Mouse (Mus musculus): ENCODE measurements around the gene Pramel6. TPM values are rescaled to one million over a fixed set of nuclear protein-coding genes. Genes with fewer than 3 reads are reported as not detected.
"Not testable (repeated sequence)": the region's sequence is repeated elsewhere in the genome, so short reads cannot be mapped to it uniquely, and the experiment has no call there.

Gene Pramel6
- not detected in 2 replicates for polyA plus RNA-seq (2012; rRNA removed)

DNA sequence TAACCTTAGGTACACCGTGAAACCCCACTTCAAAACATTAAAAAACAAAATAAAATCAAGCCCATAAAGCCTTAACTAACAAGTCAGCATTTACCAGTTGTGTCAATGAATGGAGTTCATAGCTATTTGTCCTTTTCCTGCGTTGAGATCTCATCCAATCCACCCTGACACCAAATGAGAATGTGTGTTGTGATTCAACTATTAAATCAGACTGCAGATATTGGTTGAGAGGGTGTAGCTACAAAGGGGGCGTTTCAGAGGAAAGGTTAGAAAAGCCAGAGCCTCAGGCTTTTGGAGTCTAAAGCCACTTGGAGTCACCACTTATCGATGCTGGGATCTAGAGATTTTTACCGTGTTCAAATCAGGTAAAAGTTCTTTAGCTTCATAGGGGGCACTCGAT is at the start of gene Pramel6:
TSS of gene Pramel6 (plus strand) at position 301 of the 400 bp plus-strand sequence.
- TF ChIP-seq POLR2A (IDR thresholded peaks at IDR 0.05; ENCODE audit: extremely low read depth, insufficient read depth, low read length) (no peak), CTCF (IDR thresholded peaks at IDR 0.05; ENCODE audit: extremely low read depth, insufficient read depth, low read length) (no peak)
- Histone ChIP-seq H3K27ac (ENCODE audit: insufficient read depth, low read length) (no peak within 1 kb of the TSS), H3K4me3 (ENCODE audit: insufficient read depth, low read length) (no peak within 1 kb of the TSS), H3K4me1 (ENCODE audit: control insufficient read depth, insufficient read depth, low read length) (no peaks in the 10 kb centered on the region)

- Histone ChIP-seq H3K4me3 (ENCODE audit: insufficient read depth, low read length) (no peak overlapping the region), H3K27ac (ENCODE audit: insufficient read depth, low read length) (no peak overlapping the region), H3K4me1 (ENCODE audit: control insufficient read depth, insufficient read depth, low read length) (no peaks in the 10 kb centered on the region)
- TF ChIP-seq POLR2A (IDR thresholded peaks at IDR 0.05; ENCODE audit: extremely low read depth, insufficient read depth, low read length) (no peak), CTCF (IDR thresholded peaks at IDR 0.05; ENCODE audit: extremely low read depth, insufficient read depth, low read length) (no peak)
These were observed 44.6 kb upstream of the Pramel6 start for GRCm38 (mm10) chr2:87461769-87462168.

GRCm38 (mm10) chr2:87480207-87480606 is 26.2 kb upstream of the Pramel6 start:
- H3K4me3 ChIP-seq (ENCODE audit: insufficient read depth, low read length) = no peak overlapping the region

GRCm38 (mm10) chr2:87481158-87481557 is 25.2 kb upstream of the Pramel6 start:
- Histone ChIP-seq H3K27ac (ENCODE audit: insufficient read depth, low read length) (no peak overlapping the region), H3K4me1 (ENCODE audit: control insufficient read depth, insufficient read depth, low read length) (no peaks in the 10 kb centered on the region), H3K4me3 (ENCODE audit: insufficient read depth, low read length) (no peak overlapping the region)
- TF ChIP-seq POLR2A (IDR thresholded peaks at IDR 0.05; ENCODE audit: extremely low read depth, insufficient read depth, low read length) (no peak), CTCF (IDR thresholded peaks at IDR 0.05; ENCODE audit: extremely low read depth, insufficient read depth, low read length) (no peak)

More at GRCm38 (mm10) chr2:87480207-87480606, 26.2 kb upstream of the Pramel6 start:
- H3K27ac ChIP-seq (ENCODE audit: insufficient read depth, low read length) = no peak overlapping the region
- TF ChIP-seq CTCF (IDR thresholded peaks at IDR 0.05; ENCODE audit: extremely low read depth, insufficient read depth, low read length) (0 out of 2 replicates have a peak, but pooled peaks have one; percentile 1), POLR2A (IDR thresholded peaks at IDR 0.05; ENCODE audit: extremely low read depth, insufficient read depth, low read length) (no peak)
- no peaks in the 10 kb centered on the region for H3K4me1 ChIP-seq (ENCODE audit: control insufficient read depth, insufficient read depth, low read length)

DNA sequence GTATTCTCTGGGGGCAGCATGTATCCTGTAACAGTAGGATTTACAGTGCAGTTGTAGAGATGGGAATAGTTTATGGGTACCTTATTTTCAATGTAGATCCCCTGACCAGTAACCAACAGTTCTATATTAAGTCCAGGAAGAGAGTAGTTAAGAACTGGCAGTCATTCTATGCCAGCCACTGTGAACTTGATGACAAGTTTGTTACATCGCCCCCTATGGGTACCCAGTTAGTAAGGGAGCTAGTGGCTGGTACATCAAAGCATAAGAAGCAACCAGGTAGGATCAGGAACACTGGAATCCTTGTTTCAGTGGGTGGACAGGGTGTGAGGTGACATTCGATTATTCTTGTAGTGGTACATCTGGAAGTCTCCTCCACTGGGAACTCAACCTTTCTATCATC is 24.1 kb upstream of the Pramel6 start:
- TF ChIP-seq CTCF (IDR thresholded peaks at IDR 0.05; ENCODE audit: extremely low read depth, insufficient read depth, low read length) (no peak), POLR2A (IDR thresholded peaks at IDR 0.05; ENCODE audit: extremely low read depth, insufficient read depth, low read length) (no peak)
- Histone ChIP-seq H3K4me1 (ENCODE audit: control insufficient read depth, insufficient read depth, low read length) (no peaks in the 10 kb centered on the region), H3K27ac (ENCODE audit: insufficient read depth, low read length) (no peak overlapping the region), H3K4me3 (ENCODE audit: insufficient read depth, low read length) (no peak overlapping the region)

- H3K4me1 ChIP-seq (ENCODE audit: control insufficient read depth, insufficient read depth, low read length); H3K27ac ChIP-seq (ENCODE audit: insufficient read depth, low read length); H3K4me3 ChIP-seq (ENCODE audit: insufficient read depth, low read length): not testable (repeated sequence)
These were observed 9.4 kb upstream of the Pramel6 start, which contains the start of gene Pramel7 for GRCm38 (mm10) chr2:87496993-87497392. Pramel7 (minus strand) TSS chr2:87497093.

- no peak overlapping the region for H3K27ac ChIP-seq (ENCODE audit: insufficient read depth, low read length)
- TF ChIP-seq POLR2A (IDR thresholded peaks at IDR 0.05; ENCODE audit: extremely low read depth, insufficient read depth, low read length) (no peak), CTCF (IDR thresholded peaks at IDR 0.05; ENCODE audit: extremely low read depth, insufficient read depth, low read length) (no peak)
- H3K4me3 ChIP-seq (ENCODE audit: insufficient read depth, low read length) = no peak overlapping the region
These were observed 8.7 kb downstream of the Pramel6 start for GRCm38 (mm10) chr2:87515046-87515445.

DNA sequence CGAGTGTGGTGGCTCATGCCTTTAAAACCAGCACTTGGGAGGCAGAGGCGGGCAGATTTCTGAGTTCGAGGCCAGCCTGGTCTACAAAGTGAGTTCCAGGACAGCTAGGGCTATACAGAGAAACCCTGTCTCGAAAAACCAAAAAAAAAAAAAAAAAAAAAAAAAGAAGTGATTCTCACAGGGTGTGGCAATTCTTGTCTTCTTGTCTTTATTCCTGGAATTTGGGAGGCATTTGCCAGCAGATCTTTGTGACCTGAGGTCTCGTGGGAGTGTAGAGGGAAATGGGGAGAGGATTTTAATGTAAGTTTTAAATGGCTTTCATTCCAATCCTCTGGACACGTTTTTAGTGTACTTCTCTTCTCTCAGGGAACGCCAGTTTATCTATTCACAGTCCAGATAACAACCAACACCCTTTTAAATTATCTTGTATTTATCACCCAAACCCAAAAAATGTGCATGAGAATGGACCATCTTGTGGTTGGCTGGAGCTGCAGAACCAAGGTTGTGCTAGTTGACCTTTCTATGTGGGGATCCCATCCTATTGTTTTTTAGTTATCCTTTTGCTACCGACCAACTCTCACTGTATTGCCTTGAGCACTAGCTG is 9.2 kb downstream of the Pramel6 start:
- Histone ChIP-seq H3K27ac (ENCODE audit: insufficient read depth, low read length) (no peak overlapping the region), H3K4me3 (ENCODE audit: insufficient read depth, low read length) (no peak overlapping the region), H3K4me1 (ENCODE audit: control insufficient read depth, insufficient read depth, low read length) (no peaks in the 10 kb centered on the region)
- no peak for TF ChIP-seq POLR2A (IDR thresholded peaks at IDR 0.05; ENCODE audit: extremely low read depth, insufficient read depth, low read length)
- no peak for TF ChIP-seq CTCF (IDR thresholded peaks at IDR 0.05; ENCODE audit: extremely low read depth, insufficient read depth, low read length)

More at GRCm38 (mm10) chr2:87515046-87515445, 8.7 kb downstream of the Pramel6 start:
- no peaks in the 10 kb centered on the region for H3K4me1 ChIP-seq (ENCODE audit: control insufficient read depth, insufficient read depth, low read length)

DNA sequence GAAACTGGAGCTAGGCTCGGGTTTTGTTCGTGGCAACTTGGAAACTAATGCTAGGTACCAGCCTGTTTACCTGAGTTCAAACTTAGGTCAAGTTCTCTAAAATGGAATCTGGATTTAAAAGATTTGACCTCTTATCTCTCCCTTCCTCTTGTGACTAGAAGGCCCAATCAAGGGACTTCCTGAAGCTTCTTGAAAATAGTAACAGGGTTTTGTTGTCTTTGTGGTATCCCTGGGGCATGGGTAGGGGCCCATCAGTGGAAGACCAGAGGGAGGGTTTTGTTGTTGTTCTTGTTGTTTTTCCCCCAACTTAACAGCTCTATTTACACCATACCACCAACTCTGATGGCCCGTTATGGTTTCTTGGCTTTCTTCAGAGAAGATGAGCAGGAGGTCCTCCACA is 10.2 kb downstream of the Pramel6 start:
- TF ChIP-seq CTCF (IDR thresholded peaks at IDR 0.05; ENCODE audit: extremely low read depth, insufficient read depth, low read length) (no peak), POLR2A (IDR thresholded peaks at IDR 0.05; ENCODE audit: extremely low read depth, insufficient read depth, low read length) (no peak)
- Histone ChIP-seq H3K4me3 (ENCODE audit: insufficient read depth, low read length) (no peak overlapping the region), H3K27ac (ENCODE audit: insufficient read depth, low read length) (no peak overlapping the region), H3K4me1 (ENCODE audit: control insufficient read depth, insufficient read depth, low read length) (no peaks in the 10 kb centered on the region)

DNA sequence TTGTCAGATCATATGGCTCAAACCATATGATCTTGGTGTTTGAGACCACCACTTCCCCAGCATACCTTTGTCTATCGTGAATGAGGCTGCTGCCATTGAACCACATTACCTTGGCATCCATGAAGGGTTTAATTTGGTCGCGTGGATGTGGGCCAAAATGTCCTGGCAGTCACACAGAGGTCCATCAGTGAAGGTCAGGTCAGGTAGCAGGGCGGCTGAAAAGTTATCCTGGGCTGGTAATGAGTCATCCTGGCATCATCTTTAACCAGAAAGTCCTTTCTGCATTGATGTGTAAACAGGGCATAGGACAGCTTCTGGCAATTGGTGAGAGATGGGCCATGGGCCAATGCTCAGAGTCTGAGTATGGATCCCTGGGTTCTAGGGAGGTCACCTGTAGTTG is 14.3 kb downstream of the Pramel6 start:
- Histone ChIP-seq H3K4me3 (ENCODE audit: insufficient read depth, low read length) (no peak overlapping the region), H3K27ac (ENCODE audit: insufficient read depth, low read length) (no peak overlapping the region), H3K4me1 (ENCODE audit: control insufficient read depth, insufficient read depth, low read length) (no peaks in the 10 kb centered on the region)
- no peak for TF ChIP-seq CTCF (IDR thresholded peaks at IDR 0.05; ENCODE audit: extremely low read depth, insufficient read depth, low read length)
- no peak for TF ChIP-seq POLR2A (IDR thresholded peaks at IDR 0.05; ENCODE audit: extremely low read depth, insufficient read depth, low read length)

DNA sequence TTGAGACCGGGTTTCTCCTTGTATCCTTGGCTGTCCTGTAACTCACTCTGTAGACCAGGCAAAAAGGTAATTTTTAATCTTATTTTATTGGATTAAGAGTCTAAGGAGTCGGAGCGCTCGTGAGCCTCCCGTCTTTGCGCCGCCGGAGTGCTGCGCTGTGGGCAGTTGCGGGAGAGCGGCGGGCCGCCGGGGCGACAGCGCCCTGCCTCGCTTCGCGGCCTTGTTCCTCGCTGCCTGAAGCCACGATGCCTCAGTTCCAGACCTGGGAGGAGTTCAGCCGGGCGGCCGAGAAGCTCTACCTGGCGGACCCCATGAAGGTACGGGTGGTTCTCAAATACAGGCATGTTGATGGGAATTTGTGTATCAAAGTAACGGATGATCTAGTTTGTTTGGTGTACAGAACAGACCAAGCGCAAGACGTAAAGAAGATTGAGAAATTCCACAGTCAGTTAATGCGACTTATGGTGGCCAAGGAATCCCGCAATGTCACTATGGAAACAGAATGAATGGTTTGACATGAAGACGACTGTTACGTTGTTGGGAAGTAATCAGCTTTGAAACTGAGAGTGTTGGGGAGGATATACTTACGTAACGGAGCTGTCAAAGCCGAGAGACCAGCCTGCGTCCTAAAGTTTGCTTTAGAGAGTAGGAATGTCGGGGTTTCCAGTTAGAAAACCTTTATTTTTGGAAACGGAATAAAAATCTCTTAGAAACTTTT is 19.7 kb downstream of the Pramel6 start:
- H3K27ac ChIP-seq (ENCODE audit: insufficient read depth, low read length); H3K4me3 ChIP-seq (ENCODE audit: insufficient read depth, low read length); H3K4me1 ChIP-seq (ENCODE audit: control insufficient read depth, insufficient read depth, low read length): not testable (repeated sequence)

Measured in cortical plate, adult 2 months (tissue).